Mouse (Mus musculus): ENCODE results near the gene Dnah2.

Dnah2 gene

GRCm38 (mm10) chr11:69477645-69478044 lies 71.3 kb downstream of the Dnah2 start:
- POLR2A ChIA-PET = interaction anchor here (0.5 to 1.5 kb wide), 19 partner anchors 12 to 404 kb away, joined by 3 to 8 read pairs (median 3); partner anchors contain the start of genes Cntrob (in 2 of the 4), Trappc1 (in 2 of the 4) and Kdm6b (in 1 of the 4)
- CTCF ChIA-PET = interaction anchor here in 2 of 4 experiments (0.7 to 1.2 kb wide), 3 partner anchors 69 to 281 kb away, joined by 3 read pairs; no protein-coding TSS in a partner anchor

GRCm38 (mm10) chr11:69476802-69477201 lies 72.1 kb downstream of the Dnah2 start:
- ChIA-PET POLR2A (interaction anchor here (0.6 to 1.5 kb wide), 10 partner anchors 14 to 403 kb away, joined by 3 to 8 read pairs (median 4); partner anchors contain the start of genes Cntrob (in 2 of the 4) and Trappc1 (in 2 of the 4)), CTCF (interaction anchor here in 3 of 4 experiments (0.5 to 1.2 kb wide), 5 partner anchors 70 to 1053 kb away, joined by 3 read pairs; no protein-coding TSS in a partner anchor)

GRCm38 (mm10) chr11:69474737-69475136 lies 74.2 kb downstream of the Dnah2 start:
- ChIA-PET CTCF (interaction anchor here in 2 of 4 experiments (1.1 to 1.5 kb wide), 2 partner anchors 12 to 56 kb away, joined by 3 read pairs; no protein-coding TSS in a partner anchor), POLR2A (interaction anchor here in 3 of 4 experiments (0.6 to 1.4 kb wide), 4 partner anchors 13 to 64 kb away, joined by 3 to 4 read pairs (median 3); no protein-coding TSS in a partner anchor)

GRCm38 (mm10) chr11:69472687-69473086 lies 76.2 kb downstream of the Dnah2 start:
- ChIA-PET POLR2A (interaction anchor here in 2 of 4 experiments (0.9 to 2.6 kb wide), 8 partner anchors 13 to 399 kb away, joined by 3 to 7 read pairs (median 4); no protein-coding TSS in a partner anchor), CTCF (interaction anchor here in 2 of 4 experiments (0.6 to 0.9 kb wide), 3 partner anchors 31 to 383 kb away, joined by 3 to 6 read pairs (median 4); no protein-coding TSS in a partner anchor)

- POLR2A ChIA-PET = interaction anchor here (0.8 to 2.6 kb wide), 14 partner anchors 11 to 238 kb away, joined by 3 to 7 read pairs (median 4); partner anchors contain the start of gene Sox15 (in 1 of the 4)
- CTCF ChIA-PET = interaction anchor here in 1 of 4 experiments (0.9 kb wide), 1 partner anchor 15 kb away, joined by 3 read pairs; no protein-coding TSS in a partner anchor
Measured at GRCm38 (mm10) chr11:69471491-69471890, 77.4 kb downstream of the Dnah2 start.

- ChIA-PET POLR2A (interaction anchor here (0.6 to 2.4 kb wide), 16 partner anchors 11 to 674 kb away, joined by 3 to 7 read pairs (median 4); partner anchors contain the start of genes Cntrob (in 2 of the 4) and Trappc1 (in 2 of the 4)), CTCF (interaction anchor here in 2 of 4 experiments (0.6 to 1.2 kb wide), 8 partner anchors 15 to 186 kb away, joined by 3 to 7 read pairs (median 4); no protein-coding TSS in a partner anchor)
Measured at GRCm38 (mm10) chr11:69469301-69469700, 79.6 kb downstream of the Dnah2 start.

GRCm38 (mm10) chr11:69463996-69464395 lies 84.9 kb downstream of the Dnah2 start:
- ChIA-PET POLR2A (interaction anchor here in 1 of 4 experiments (0.7 to 1.4 kb wide), 4 partner anchors 16 to 53 kb away, joined by 3 to 6 read pairs (median 4); no protein-coding TSS in a partner anchor), CTCF (interaction anchor here in 1 of 4 experiments (1.1 kb wide), 1 partner anchor 32 kb away, joined by 4 read pairs; no protein-coding TSS in a partner anchor)

- ChIA-PET CTCF (interaction anchor here in 1 of 4 experiments (0.7 kb wide), 1 partner anchor 210 kb away, joined by 5 read pairs; no protein-coding TSS in a partner anchor), POLR2A (interaction anchor here in 2 of 4 experiments (0.6 kb wide), 2 partner anchors 13 to 792 kb away, joined by 3 read pairs; no protein-coding TSS in a partner anchor)
Measured at GRCm38 (mm10) chr11:69461568-69461967, 87.3 kb downstream of the Dnah2 start.

- ChIA-PET POLR2A (interaction anchor here in 2 of 4 experiments (0.7 to 2.2 kb wide), 3 partner anchors 11 to 114 kb away, joined by 3 to 7 read pairs (median 3); no protein-coding TSS in a partner anchor), CTCF (interaction anchor here in 1 of 4 experiments (1.1 kb wide), 1 partner anchor 54 kb away, joined by 4 read pairs; no protein-coding TSS in a partner anchor)
Measured at GRCm38 (mm10) chr11:69459883-69460282, 89.0 kb downstream of the Dnah2 start.

GRCm38 (mm10) chr11:69457006-69457579 lies 91.8 kb downstream of the Dnah2 start:
- ChIA-PET CTCF (interaction anchor here in 1 of 4 experiments (0.6 kb wide), 1 partner anchor 112 kb away, joined by 3 read pairs; no protein-coding TSS in a partner anchor), POLR2A (interaction anchor here in 2 of 4 experiments (0.7 to 1.6 kb wide), 5 partner anchors 12 to 123 kb away, joined by 3 to 5 read pairs (median 4); partner anchors contain the start of genes Trp53 (in 1 of the 2) and Wrap53 (in 1 of the 2))

- ChIA-PET CTCF (interaction anchor here in 2 of 4 experiments (0.7 to 1.5 kb wide), 2 partner anchors 20 to 129 kb away, joined by 3 to 4 read pairs; partner anchors contain the start of genes Cntrob (in 1 of the 2) and Trappc1 (in 1 of the 2)), POLR2A (interaction anchor here in 3 of 4 experiments (0.5 to 1.5 kb wide), 17 partner anchors 8 to 423 kb away, joined by 3 to 6 read pairs (median 3); partner anchors contain the start of genes Cntrob (in 1 of the 3) and Trappc1 (in 1 of the 3))
Measured at GRCm38 (mm10) chr11:69452114-69452867, 96.6 kb downstream of the Dnah2 start.

GRCm38 (mm10) chr11:69447299-69447698 lies 101.6 kb downstream of the Dnah2 start:
- CTCF ChIA-PET = interaction anchor here in 1 of 4 experiments (1.3 kb wide), 1 partner anchor 10 kb away, joined by 3 read pairs; no protein-coding TSS in a partner anchor
- POLR2A ChIA-PET = interaction anchor here in 1 of 4 experiments (1.3 kb wide), 1 partner anchor 15 kb away, joined by 3 read pairs; no protein-coding TSS in a partner anchor

- ChIA-PET CTCF (interaction anchor here in 3 of 4 experiments (0.8 to 1.2 kb wide), 3 partner anchors 11 to 254 kb away, joined by 3 to 4 read pairs (median 3); no protein-coding TSS in a partner anchor), POLR2A (interaction anchor here in 3 of 4 experiments (0.5 to 1.2 kb wide), 5 partner anchors 11 to 120 kb away, joined by 3 to 4 read pairs (median 3); partner anchors contain the start of genes Cntrob (in 1 of the 3) and Trappc1 (in 1 of the 3))
Measured at GRCm38 (mm10) chr11:69443328-69443727, 105.6 kb downstream of the Dnah2 start.

GRCm38 (mm10) chr11:69437291-69437690 lies 111.6 kb downstream of the Dnah2 start:
- ChIA-PET CTCF (interaction anchor here in 2 of 4 experiments (0.7 to 1.8 kb wide), 4 partner anchors 8 to 11 kb away, joined by 3 to 7 read pairs (median 4); no protein-coding TSS in a partner anchor), POLR2A (interaction anchor here in 3 of 4 experiments (0.8 to 3.0 kb wide), 21 partner anchors 9 to 364 kb away, joined by 3 to 13 read pairs (median 4); partner anchors contain the start of genes Cntrob (in 1 of the 3), Cyb5d1 (in 1 of the 3), Kcnab3 (in 1 of the 3) and Naa38 (in 1 of the 3))

GRCm38 (mm10) chr11:69433189-69433588 lies 115.7 kb downstream of the Dnah2 start:
- CTCF ChIA-PET = interaction anchor here (0.5 to 1.9 kb wide), 14 partner anchors 9 to 195 kb away, joined by 3 to 10 read pairs (median 5); partner anchors contain the start of genes Cyb5d1 (in 1 of the 4) and Naa38 (in 1 of the 4)
- POLR2A ChIA-PET = interaction anchor here in 3 of 4 experiments (0.6 to 2.1 kb wide), 15 partner anchors 10 to 247 kb away, joined by 3 to 12 read pairs (median 5); partner anchors contain the start of genes Cyb5d1 (in 1 of the 3) and Naa38 (in 1 of the 3)

GRCm38 (mm10) chr11:69432640-69432982 lies 116.3 kb downstream of the Dnah2 start:
- CTCF ChIA-PET = interaction anchor here (0.5 to 1.9 kb wide), 46 partner anchors 9 to 441 kb away, joined by 3 to 11 read pairs (median 3); partner anchors contain the start of genes Cyb5d1 (in 1 of the 4), Kcnab3 (in 1 of the 4), Naa38 (in 1 of the 4) and Nlgn2 (in 1 of the 4)
- POLR2A ChIA-PET = interaction anchor here in 3 of 4 experiments (0.6 to 2.1 kb wide), 37 partner anchors 11 to 482 kb away, joined by 3 to 12 read pairs (median 4); partner anchors contain the start of genes Cyb5d1 (in 3 of the 3), Naa38 (in 2 of the 3), Cntrob (in 1 of the 3) and Kcnab3 (in 1 of the 3)

Data from embryonic stem cell, embryonic (primary cell).